Mouse (Mus musculus): ENCODE data around the gene Gins3. TPM values are rescaled to one million over a fixed set of nuclear protein-coding genes. Genes with fewer than 3 reads are reported as not detected.

Gins3 gene
- polyA plus RNA-seq, 1 experiment: 1.3 TPM

- Histone ChIP-seq H3K4me3 (ENCODE audit: control insufficient read depth, low read depth, low read length) (no peak overlapping the region), H3K36me3 (ENCODE audit: control insufficient read depth, insufficient read depth, low read length) (no peaks in the 10 kb centered on the region), H3K27me3 (ENCODE audit: control insufficient read depth, insufficient read depth, low read length) (no peaks in the 10 kb centered on the region), H3K27ac (ENCODE audit: control insufficient read depth, insufficient read depth, low read depth, low read length) (no peak overlapping the region), H3K4me1 (ENCODE audit: control insufficient read depth, insufficient read depth, low read length) (peaks cover 6% of the 10 kb centered on the region)
- TF ChIP-seq CTCF (IDR thresholded peaks at IDR 0.05; ENCODE audit: control insufficient read depth, insufficient read depth, insufficient replicate concordance, low read depth, low read length) (no peak), POLR2A (IDR thresholded peaks at IDR 0.05; ENCODE audit: control insufficient read depth, low read depth, low read length) (0 out of 2 replicates have a peak, but pooled peaks have one; percentile 19)
Measured at GRCm38 (mm10) chr8:95610749-95611148, 22.5 kb upstream of the Gins3 start.

- Histone ChIP-seq H3K27ac (ENCODE audit: control insufficient read depth, insufficient read depth, low read depth, low read length) (no peak overlapping the region), H3K4me3 (ENCODE audit: control insufficient read depth, low read depth, low read length) (no peak overlapping the region), H3K4me1 (ENCODE audit: control insufficient read depth, insufficient read depth, low read length) (peaks cover 6% of the 10 kb centered on the region), H3K27me3 (ENCODE audit: control insufficient read depth, insufficient read depth, low read length) (no peaks in the 10 kb centered on the region), H3K36me3 (ENCODE audit: control insufficient read depth, insufficient read depth, low read length) (no peaks in the 10 kb centered on the region)
- no peak for TF ChIP-seq POLR2A (IDR thresholded peaks at IDR 0.05; ENCODE audit: control insufficient read depth, low read depth, low read length)
- no peak for TF ChIP-seq CTCF (IDR thresholded peaks at IDR 0.05; ENCODE audit: control insufficient read depth, insufficient read depth, insufficient replicate concordance, low read depth, low read length)
Measured at GRCm38 (mm10) chr8:95611769-95612168, 21.5 kb upstream of the Gins3 start.

DNA sequence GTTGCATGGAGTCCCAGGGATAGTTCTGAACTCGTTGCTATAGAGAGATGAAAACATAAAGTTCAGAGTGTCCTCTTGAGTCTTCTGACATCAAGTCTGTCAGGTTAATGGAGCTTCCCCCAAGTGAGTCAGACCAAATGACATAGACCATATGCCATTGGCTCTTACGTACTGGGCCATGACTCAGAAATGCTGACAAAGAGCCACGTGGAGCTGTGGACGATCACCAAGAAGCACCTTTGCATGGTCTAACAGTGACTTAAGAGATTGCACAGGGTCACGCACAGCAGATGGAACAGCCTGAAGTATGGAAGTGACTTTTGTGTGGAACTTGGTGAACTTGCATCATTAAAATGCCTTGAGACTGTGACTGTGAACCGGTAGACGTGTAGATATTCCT, 16.9 kb upstream of the Gins3 start:
- no peaks in the 10 kb centered on the region for H3K27me3 ChIP-seq (ENCODE audit: control insufficient read depth, insufficient read depth, low read length)
- H3K4me1 ChIP-seq (ENCODE audit: control insufficient read depth, insufficient read depth, low read length): peaks cover 6% of the 10 kb centered on the region
- TF ChIP-seq CTCF (IDR thresholded peaks at IDR 0.05; ENCODE audit: control insufficient read depth, insufficient read depth, insufficient replicate concordance, low read depth, low read length): no peak
- no peak for TF ChIP-seq POLR2A (IDR thresholded peaks at IDR 0.05; ENCODE audit: control insufficient read depth, low read depth, low read length)
- H3K36me3 ChIP-seq (ENCODE audit: control insufficient read depth, insufficient read depth, low read length): no peaks in the 10 kb centered on the region
- H3K27ac ChIP-seq (ENCODE audit: control insufficient read depth, insufficient read depth, low read depth, low read length): no peak overlapping the region
- no peak overlapping the region for H3K4me3 ChIP-seq (ENCODE audit: control insufficient read depth, low read depth, low read length)

DNA sequence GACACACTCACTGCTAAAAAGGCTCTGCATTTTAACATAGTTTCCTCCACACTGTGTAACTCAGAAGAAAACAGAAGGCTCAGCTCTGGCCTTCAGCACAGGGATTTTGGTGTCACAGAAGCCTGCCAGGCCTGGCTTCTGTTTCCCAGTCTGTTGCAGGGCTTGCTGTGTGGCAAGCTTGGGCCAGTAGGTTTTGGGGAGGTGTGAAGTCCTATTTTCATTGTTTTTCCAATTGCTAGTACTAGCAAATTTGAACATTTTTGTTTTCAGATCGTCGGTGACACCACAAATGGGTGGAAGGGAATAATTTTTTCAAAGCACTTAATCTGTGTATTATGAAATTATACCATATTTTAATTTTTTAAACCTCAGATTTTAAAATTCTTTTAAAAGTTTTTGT, 13.2 kb upstream of the Gins3 start:
- H3K27ac ChIP-seq (ENCODE audit: control insufficient read depth, insufficient read depth, low read depth, low read length): no peak overlapping the region
- H3K4me1 ChIP-seq (ENCODE audit: control insufficient read depth, insufficient read depth, low read length): no peaks in the 10 kb centered on the region
- TF ChIP-seq POLR2A (IDR thresholded peaks at IDR 0.05; ENCODE audit: control insufficient read depth, low read depth, low read length): no peak
- TF ChIP-seq CTCF (IDR thresholded peaks at IDR 0.05; ENCODE audit: control insufficient read depth, insufficient read depth, insufficient replicate concordance, low read depth, low read length): no peak

GRCm38 (mm10) chr8:95624833-95625232, 8.4 kb upstream of the Gins3 start:
- no peaks in the 10 kb centered on the region for H3K36me3 ChIP-seq (ENCODE audit: control insufficient read depth, insufficient read depth, low read length)

More for the DNA sequence above, 13.2 kb upstream of the Gins3 start:
- Histone ChIP-seq H3K36me3 (ENCODE audit: control insufficient read depth, insufficient read depth, low read length) (no peaks in the 10 kb centered on the region), H3K4me3 (ENCODE audit: control insufficient read depth, low read depth, low read length) (no peak overlapping the region), H3K27me3 (ENCODE audit: control insufficient read depth, insufficient read depth, low read length) (no peaks in the 10 kb centered on the region)

DNA sequence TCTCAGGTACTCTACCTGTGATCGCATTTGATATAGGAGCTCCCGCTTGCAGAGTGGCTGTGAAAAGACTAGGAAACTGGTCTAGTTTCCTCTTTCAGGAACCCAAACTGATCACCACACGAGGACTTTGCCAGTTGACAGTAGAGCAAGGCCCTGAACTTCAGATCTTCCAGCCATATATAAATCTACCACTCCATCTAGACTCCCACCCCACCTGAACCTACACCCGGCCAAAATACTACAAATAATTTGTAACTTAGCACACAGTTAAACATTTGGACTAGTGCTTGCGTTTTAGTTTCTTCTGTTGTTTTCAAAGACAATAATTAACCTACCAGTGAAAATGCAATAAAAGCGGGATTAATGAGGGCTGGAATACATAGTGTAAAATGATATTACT, 413 bp upstream of the Gins3 start:
- Histone ChIP-seq H3K4me1 (ENCODE audit: control insufficient read depth, insufficient read depth, low read length) (0 out of 2 replicates have a peak, but pooled peaks cover 2% of the 10 kb centered on the region), H3K27ac (ENCODE audit: control insufficient read depth, insufficient read depth, low read depth, low read length) (no peak overlapping the region), H3K36me3 (ENCODE audit: control insufficient read depth, insufficient read depth, low read length) (no peaks in the 10 kb centered on the region), H3K27me3 (ENCODE audit: control insufficient read depth, insufficient read depth, low read length) (no peaks in the 10 kb centered on the region), H3K4me3 (ENCODE audit: control insufficient read depth, low read depth, low read length) (no peak overlapping the region; the same call in 1 of the 2 replicates)
- TF ChIP-seq POLR2A (IDR thresholded peaks at IDR 0.05; ENCODE audit: control insufficient read depth, low read depth, low read length) (no peak), CTCF (IDR thresholded peaks at IDR 0.05; ENCODE audit: control insufficient read depth, insufficient read depth, insufficient replicate concordance, low read depth, low read length) (no peak)

More at GRCm38 (mm10) chr8:95624833-95625232, 8.4 kb upstream of the Gins3 start:
- Histone ChIP-seq H3K4me3 (ENCODE audit: control insufficient read depth, low read depth, low read length) (no peak overlapping the region), H3K27me3 (ENCODE audit: control insufficient read depth, insufficient read depth, low read length) (no peaks in the 10 kb centered on the region), H3K27ac (ENCODE audit: control insufficient read depth, insufficient read depth, low read depth, low read length) (no peak overlapping the region), H3K4me1 (ENCODE audit: control insufficient read depth, insufficient read depth, low read length) (no peaks in the 10 kb centered on the region)
- TF ChIP-seq CTCF (IDR thresholded peaks at IDR 0.05; ENCODE audit: control insufficient read depth, insufficient read depth, insufficient replicate concordance, low read depth, low read length) (no peak), POLR2A (IDR thresholded peaks at IDR 0.05; ENCODE audit: control insufficient read depth, low read depth, low read length) (no peak)

- Histone ChIP-seq H3K27ac (ENCODE audit: control insufficient read depth, insufficient read depth, low read depth, low read length) (0 out of 2 replicates have a peak overlapping the region, but pooled peaks have one; percentile 19), H3K4me3 (ENCODE audit: control insufficient read depth, low read depth, low read length) (peak overlapping the region; percentile 87), H3K4me1 (ENCODE audit: control insufficient read depth, insufficient read depth, low read length) (0 out of 2 replicates have a peak, but pooled peaks cover 2% of the 10 kb centered on the region), H3K36me3 (ENCODE audit: control insufficient read depth, insufficient read depth, low read length) (no peaks in the 10 kb centered on the region), H3K27me3 (ENCODE audit: control insufficient read depth, insufficient read depth, low read length) (no peaks in the 10 kb centered on the region)
- TF ChIP-seq CTCF (IDR thresholded peaks at IDR 0.05; ENCODE audit: control insufficient read depth, insufficient read depth, insufficient replicate concordance, low read depth, low read length) (no peak), POLR2A (IDR thresholded peaks at IDR 0.05; ENCODE audit: control insufficient read depth, low read depth, low read length) (no peak)
Measured at GRCm38 (mm10) chr8:95634063-95634340, 749 bp downstream of the Gins3 start.

GRCm38 (mm10) chr8:95644942-95645341, 11.7 kb downstream of the Gins3 start:
- Histone ChIP-seq H3K27ac (ENCODE audit: control insufficient read depth, insufficient read depth, low read depth, low read length) (no peak overlapping the region), H3K36me3 (ENCODE audit: control insufficient read depth, insufficient read depth, low read length) (no peaks in the 10 kb centered on the region), H3K27me3 (ENCODE audit: control insufficient read depth, insufficient read depth, low read length) (no peaks in the 10 kb centered on the region), H3K4me1 (ENCODE audit: control insufficient read depth, insufficient read depth, low read length) (no peaks in the 10 kb centered on the region), H3K4me3 (ENCODE audit: control insufficient read depth, low read depth, low read length) (no peak overlapping the region)
- TF ChIP-seq CTCF (IDR thresholded peaks at IDR 0.05; ENCODE audit: control insufficient read depth, insufficient read depth, insufficient replicate concordance, low read depth, low read length) (no peak), POLR2A (IDR thresholded peaks at IDR 0.05; ENCODE audit: control insufficient read depth, low read depth, low read length) (no peak)
